Mouse (Mus musculus) cortical plate, adult 2 months (tissue): ENCODE data around the gene Zmym3.

ENCODE experiments used
- CTCF ChIP-seq: fragments of 200-500 bp; IDR thresholded peaks from 2 replicates; pipeline ENCODE4 v1.5.1; 2011; ENCODE audit warnings: mild to moderate bottlenecking, control low read depth, low read length; ENCODE audit not compliant: insufficient read depth; ENCODE audit errors: extremely low read depth
- POLR2A ChIP-seq: fragments of 200-500 bp; IDR thresholded peaks from 2 replicates; pipeline ENCODE4 v1.6.1; 2011; ENCODE audit warnings: mild to moderate bottlenecking, low read length, control low read depth; ENCODE audit not compliant: insufficient read depth; ENCODE audit errors: extremely low read depth

DNA sequence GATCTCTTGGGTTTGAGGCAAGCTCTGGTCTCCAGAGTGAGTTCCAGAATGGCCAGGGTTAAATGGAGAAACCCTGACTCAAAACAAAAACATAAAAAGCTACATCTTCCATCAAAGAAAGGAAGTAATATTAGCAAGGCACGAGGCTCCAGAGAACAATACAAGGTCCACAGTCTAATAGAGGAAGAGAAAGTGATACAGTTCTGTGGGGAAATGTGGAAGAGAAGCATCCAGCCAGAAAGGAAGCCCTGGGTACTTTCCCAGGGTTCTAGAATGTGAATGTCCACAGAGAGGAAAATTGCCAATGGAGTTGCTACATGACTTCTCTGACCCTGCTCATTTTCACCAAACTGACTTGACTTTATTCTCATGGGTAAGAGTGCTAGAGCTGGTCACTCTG lies 30.5 kb upstream of the Zmym3 start:
- TF ChIP-seq CTCF (no peak), POLR2A (no peak)
